Comparison of ENCODE assay signal across 23 mouse cellular contexts in genomic region chr2:144450378-144450777, GRCm38 (mm10).
"Had no signal": no experiment of that assay in that cellular context is flagged by ENCODE, and none has a peak within 500 bp of the region (broad histone marks: within the 10 kb centered on the region; RNA-seq: fewer than 3 reads in every experiment).

No protein-coding gene starts in this region.

- H3K9ac ChIP-seq: heart, embryonic 12.5 days; hindbrain, embryonic 13.5 days; hindbrain, embryonic 15.5 days; limb, embryonic 12.5 days; liver, embryonic 13.5 days had no signal

- DNase-seq: gastrocnemius, postnatal 14 days; gastrocnemius, postnatal 36 days; heart, adult 18-20 months; heart, postnatal 10 days; heart, postnatal 36 days; kidney, adult 11 months; kidney, adult 2 months; kidney, adult 9 months; kidney, postnatal 10 days; kidney, postnatal 25 days; kidney, postnatal 4 days; liver; liver, embryonic 13.5 days had no signal

- H3K4me3 ChIP-seq: heart, embryonic 10.5 days; heart, embryonic 12.5 days; hindbrain, embryonic 13.5 days; hindbrain, embryonic 15.5 days; layer of hippocampus, adult 2 months; left cerebral cortex, adult 2 months; limb, embryonic 10.5 days; limb, embryonic 12.5 days; liver, embryonic 13.5 days had no signal

- H3K36me3 ChIP-seq: heart, embryonic 10.5 days; heart, embryonic 12.5 days; hindbrain, embryonic 13.5 days; hindbrain, embryonic 15.5 days; limb, embryonic 10.5 days; limb, embryonic 12.5 days; liver, embryonic 13.5 days had no signal

- H3K27ac ChIP-seq: heart, embryonic 10.5 days; hindbrain, embryonic 13.5 days; hindbrain, embryonic 15.5 days; hindbrain, postnatal 0 days; layer of hippocampus, adult 2 months; left cerebral cortex, adult 2 months; limb, embryonic 10.5 days; limb, embryonic 12.5 days; liver, embryonic 13.5 days had no signal

- H3K9me3 ChIP-seq: heart, embryonic 10.5 days; heart, embryonic 12.5 days; hindbrain, embryonic 13.5 days; hindbrain, embryonic 15.5 days; limb, embryonic 10.5 days; limb, embryonic 12.5 days; liver, embryonic 13.5 days had no signal

- H3K4me1 ChIP-seq: heart, embryonic 10.5 days; heart, embryonic 12.5 days; hindbrain, embryonic 13.5 days; hindbrain, embryonic 15.5 days; limb, embryonic 10.5 days; limb, embryonic 12.5 days had no signal

- ATAC-seq: hindbrain, postnatal 0 days; intestine, embryonic 16.5 days had no signal
